Mouse (Mus musculus) Patski (cell line): ENCODE data around the gene Smim12. TPM values are rescaled to one million over a fixed set of nuclear protein-coding genes. Genes with fewer than 3 reads are reported as not detected.

Source experiments
- ATAC-seq: fragments of 100-300 bp; one replicate; pipeline ENCODE4 v1.8.0; 2021
- CTCF ChIA-PET: fragments of 350-600 bp; sonication (Branson Sonifier 250); formaldehyde crosslinking; loops from one replicate; lab custom pipeline; 2022; ENCODE audit warnings: inconsistent platforms; lab: Charles Lee
- POLR2A ChIA-PET: fragments of 350-600 bp; sonication (Branson Sonifier 250); formaldehyde crosslinking; loops from one replicate; lab custom pipeline; 2022; ENCODE audit warnings: antibody characterized with exemption, inconsistent platforms; lab: Charles Lee
- DNase-seq: peaks from one replicate; pipeline ENCODE4 v3.0.0-alpha.2; 2011; ENCODE audit warnings: low read depth, low spot score
- H3K27me3 ChIP-seq: fragments of 371-371 bp; one replicate; pipeline ENCODE4 v1.5.1; 2021
- CTCF ChIP-seq: fragments of 100-300 bp; IDR thresholded peaks from one replicate; pipeline ENCODE4 v1.5.1; 2021
- in situ Hi-C: fragments of 300-500 bp; cut with MboI; formaldehyde crosslinking; loops from 3 replicates; pipeline ENCODE4 v1.11.1; 2018; ENCODE audit warnings: low pct_unique_long_range_greater_than_20kb, mixed read lengths
- polyA plus RNA-seq: library from polyadenylated mRNA; unstranded; gene quantifications from one replicate; pipeline ENCODE4 v1.2.3, GENCODE M21; 2021

Smim12 gene
- polyA plus RNA-seq, result 48.3 TPM

GRCm38 (mm10) chr4:127243552-127243951, at the start of gene Smim12:
Gene Smim12 (plus strand): TSS chr4:127243784.
- ATAC-seq (peak; percentile 82), DNase-seq (peak; percentile 64)
- TF ChIP-seq CTCF, result no peak
- CTCF ChIA-PET, result interaction anchor here (0.6 to 3.2 kb wide), 6 partner anchors 8 to 624 kb away, joined by 3 to 19 read pairs (median 4); partner anchors contain the start of gene Gja4
- in situ Hi-C loops, result loop anchor here (25.0 kb wide), 1 partner anchor 681 kb away; the partner anchor contains the start of gene Clspn
- H3K27me3 ChIP-seq, result no peaks in the 10 kb centered on the region
- POLR2A ChIA-PET, result interaction anchor here (0.6 kb wide), 1 partner anchor 1363 kb away, joined by 3 read pairs; no protein-coding TSS in a partner anchor

- no peak for ATAC-seq
Observed at GRCm38 (mm10) chr4:127194477-127195269, 48.9 kb upstream of the Smim12 start.

GRCm38 (mm10) chr4:127198609-127199008, 45.0 kb upstream of the Smim12 start:
- ChIA-PET CTCF (no interaction called here), POLR2A (no interaction called here)
- in situ Hi-C loops, result no loop called here
- no peaks in the 10 kb centered on the region for H3K27me3 ChIP-seq
- TF ChIP-seq CTCF, result no peak
- DNase-seq, result no peak
- no peak for ATAC-seq

More at GRCm38 (mm10) chr4:127194477-127195269, 48.9 kb upstream of the Smim12 start:
- ChIA-PET POLR2A (no interaction called here), CTCF (no interaction called here)
- in situ Hi-C loops, result no loop called here
- no peaks in the 10 kb centered on the region for H3K27me3 ChIP-seq
- no peak for DNase-seq
- TF ChIP-seq CTCF, result no peak

DNA sequence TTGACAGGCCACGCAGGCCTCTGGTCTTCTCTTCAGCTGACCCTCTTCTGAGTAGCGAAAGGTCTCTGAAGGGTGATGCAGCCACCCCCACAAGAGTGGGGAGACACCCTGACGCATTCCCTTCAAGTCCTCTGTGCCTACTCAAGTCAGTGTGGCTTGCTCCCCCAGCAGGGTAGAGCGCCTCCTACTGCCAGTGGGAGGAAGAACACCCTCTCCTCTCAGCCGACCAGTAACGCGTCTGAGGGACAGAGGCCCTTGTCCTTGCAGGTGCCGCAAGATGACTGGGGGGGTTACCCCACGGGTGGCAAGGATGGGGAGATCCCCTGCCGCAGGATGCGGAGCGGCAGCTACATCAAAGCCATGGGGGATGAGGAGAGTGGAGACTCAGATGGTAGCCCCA, 44.2 kb upstream of the Smim12 start:
- no peaks in the 10 kb centered on the region for H3K27me3 ChIP-seq
- ATAC-seq (no peak), DNase-seq (no peak)
- in situ Hi-C loops, result no loop called here
- ChIA-PET POLR2A (no interaction called here), CTCF (no interaction called here)
- no peak for TF ChIP-seq CTCF

GRCm38 (mm10) chr4:127200164-127200722, 43.3 kb upstream of the Smim12 start:
- in situ Hi-C loops, result no loop called here
- no peaks in the 10 kb centered on the region for H3K27me3 ChIP-seq
- ChIA-PET CTCF (no interaction called here), POLR2A (no interaction called here)
- TF ChIP-seq CTCF, result no peak
- ATAC-seq (no peak), DNase-seq (no peak)

- DNase-seq (no peak), ATAC-seq (no peak)
- no peaks in the 10 kb centered on the region for H3K27me3 ChIP-seq
- in situ Hi-C loops, result no loop called here
- ChIA-PET POLR2A (no interaction called here), CTCF (interaction anchor here (1.1 kb wide), 1 partner anchor 49 kb away, joined by 3 read pairs; no protein-coding TSS in a partner anchor)
- TF ChIP-seq CTCF, result no peak
Observed at GRCm38 (mm10) chr4:127200769-127201617, 42.6 kb upstream of the Smim12 start.

DNA sequence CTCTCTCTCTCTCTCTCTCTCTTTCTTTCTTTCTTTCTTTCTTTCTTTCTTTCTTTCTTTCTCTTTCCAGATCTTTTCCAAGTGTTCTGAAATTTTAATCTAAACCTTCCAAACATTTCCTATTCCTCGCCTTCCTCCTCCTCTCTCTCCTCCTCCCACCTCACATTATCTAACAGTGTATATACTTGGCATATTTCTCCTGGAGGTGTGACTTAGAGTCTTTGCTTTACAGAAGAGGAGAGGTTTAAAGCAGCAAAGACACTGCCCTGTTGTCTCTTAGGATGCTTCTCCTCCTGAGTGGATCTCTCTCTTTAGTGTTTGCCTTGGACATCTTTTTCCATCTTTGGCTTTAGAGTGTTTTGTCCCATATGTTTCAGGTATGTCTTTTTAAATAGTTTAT, 40.5 kb upstream of the Smim12 start:
- no peaks in the 10 kb centered on the region for H3K27me3 ChIP-seq
- ChIA-PET CTCF (no interaction called here), POLR2A (no interaction called here)
- no peak for TF ChIP-seq CTCF
- in situ Hi-C loops, result no loop called here
- ATAC-seq (no peak), DNase-seq (no peak)

GRCm38 (mm10) chr4:127211318-127211717, 32.3 kb upstream of the Smim12 start:
- ATAC-seq (no peak), DNase-seq (no peak)
- in situ Hi-C loops, result no loop called here
- no peak for TF ChIP-seq CTCF
- no peaks in the 10 kb centered on the region for H3K27me3 ChIP-seq
- CTCF ChIA-PET, result interaction anchor here (1.1 kb wide), 1 partner anchor 72 kb away, joined by 3 read pairs; no protein-coding TSS in a partner anchor
- POLR2A ChIA-PET, result no interaction called here

GRCm38 (mm10) chr4:127214510-127214909, 29.1 kb upstream of the Smim12 start:
- TF ChIP-seq CTCF, result no peak
- ATAC-seq (no peak), DNase-seq (no peak)
- in situ Hi-C loops, result no loop called here
- POLR2A ChIA-PET, result no interaction called here
- CTCF ChIA-PET, result no interaction called here
- no peaks in the 10 kb centered on the region for H3K27me3 ChIP-seq

DNA sequence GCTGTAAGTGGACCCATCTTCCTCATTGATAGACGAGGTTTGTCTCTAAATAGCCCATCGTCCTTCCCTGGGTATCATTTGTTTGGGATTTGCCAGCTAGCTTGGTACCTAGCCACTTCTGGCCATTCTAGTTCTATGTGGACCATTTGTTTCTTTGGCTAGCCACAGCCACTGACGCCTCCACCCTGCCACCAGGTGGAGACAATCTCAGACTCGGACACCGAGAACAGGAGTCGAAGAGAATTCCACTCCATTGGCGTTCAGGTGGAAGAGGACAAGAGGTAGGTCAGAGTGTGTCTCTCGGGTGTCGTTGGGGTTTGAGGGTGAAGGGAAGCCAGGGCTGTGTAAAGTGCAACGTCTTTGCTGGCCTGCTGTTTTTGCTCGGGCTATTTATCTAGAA, 28.5 kb upstream of the Smim12 start:
- no peaks in the 10 kb centered on the region for H3K27me3 ChIP-seq
- in situ Hi-C loops, result no loop called here
- DNase-seq (no peak), ATAC-seq (no peak)
- no peak for TF ChIP-seq CTCF
- ChIA-PET POLR2A (no interaction called here), CTCF (interaction anchor here (0.9 kb wide), 1 partner anchor 246 kb away, joined by 3 read pairs; no protein-coding TSS in a partner anchor)
